In genomic region chr6:4418376-4418775, GRCm38 (mm10) we compare ENCODE assay signal across 11 mouse cellular contexts.
A peak's percentile ranks its signal among the peaks of the same experiment; 100 is the strongest.
DNase-seq lines count a peak whose midpoint lies in the region; ATAC-seq and TF ChIP-seq lines count a peak whose summit lies in the region.
"Had no signal": no experiment of that assay in that cellular context is flagged by ENCODE, and none has a peak within 500 bp of the region (broad histone marks: within the 10 kb centered on the region; RNA-seq: fewer than 3 reads in every experiment).

No protein-coding gene starts in this region.

- H3K36me3 ChIP-seq in heart, embryonic 13.5 days = no peaks in the 10 kb centered on the region
- no peaks in the 10 kb centered on the region for H3K36me3 ChIP-seq in kidney, embryonic 15.5 days
- no peaks in the 10 kb centered on the region for H3K36me3 ChIP-seq in kidney, adult 2 months (ENCODE audit: control insufficient read depth, insufficient read depth, low read length)
- H3K36me3 ChIP-seq in testis, adult 2 months (ENCODE audit: control insufficient read depth, insufficient read depth, low read length) = no peaks in the 10 kb centered on the region
- H3K36me3 ChIP-seq: midbrain, embryonic 15.5 days had no signal

- ATAC-seq in heart, embryonic 13.5 days (ENCODE audit: extremely low read depth, insufficient number of reproducible peaks, low FRiP score, low TSS enrichment) = no peak
- no peak for ATAC-seq in kidney, embryonic 15.5 days (replicated peaks; ENCODE audit: low FRiP score)

- no peaks in the 10 kb centered on the region for H3K9me3 ChIP-seq in heart, embryonic 13.5 days
- H3K9me3 ChIP-seq in kidney, embryonic 15.5 days (replicated peaks) = no peaks in the 10 kb centered on the region
- H3K9me3 ChIP-seq: midbrain, embryonic 15.5 days had no signal

- TF ChIP-seq POLR2A in kidney, adult 2 months (IDR thresholded peaks at IDR 0.05; ENCODE audit: low read depth, low read length) = no peak
- TF ChIP-seq POLR2A in testis, adult 2 months (IDR thresholded peaks at IDR 0.05; ENCODE audit: control insufficient read depth, low read depth, low read length) = no peak

- 59% methylated on average over 10 of the region's 10 CpGs for WGBS in heart, embryonic 13.5 days
- WGBS in kidney, embryonic 15.5 days = 26% methylated on average over 10 of the region's 10 CpGs
- WGBS in kidney, adult 2 months = 40% methylated on average over 10 of the region's 10 CpGs

- peak overlapping the region; percentile 60 for H3K27ac ChIP-seq in heart, embryonic 13.5 days (replicated peaks)
- H3K27ac ChIP-seq in kidney, embryonic 15.5 days = peak overlapping the region; percentile 45; the same call in 1 of the 2 replicates
- H3K27ac ChIP-seq in kidney, adult 2 months (ENCODE audit: insufficient read depth, low read depth, low read length) = no peak overlapping the region
- H3K27ac ChIP-seq in testis, adult 2 months (ENCODE audit: control insufficient read depth, insufficient read depth, low read depth, low read length) = peak overlapping the region; percentile 25; the same call in 1 of the 2 replicates
- H3K27ac ChIP-seq: midbrain, embryonic 15.5 days had no signal

- TF ChIP-seq CTCF in kidney, adult 2 months (conservative IDR thresholded peaks at IDR 0.05; ENCODE audit: insufficient read depth, insufficient read length, low read depth, low read length) = no peak
- no peak for TF ChIP-seq CTCF in testis, adult 2 months (IDR thresholded peaks at IDR 0.05; ENCODE audit: control insufficient read depth, insufficient read depth, insufficient replicate concordance, low read depth, low read length)

- H3K4me2 ChIP-seq in heart, embryonic 13.5 days = no peak overlapping the region
- 0 out of 2 replicates have a peak overlapping the region, but pooled peaks have one; percentile 2 for H3K4me2 ChIP-seq in kidney, embryonic 15.5 days
- H3K4me2 ChIP-seq: midbrain, embryonic 15.5 days had no signal

- H3K9ac ChIP-seq in heart, embryonic 13.5 days = no peak overlapping the region
- no peak overlapping the region for H3K9ac ChIP-seq in kidney, embryonic 15.5 days
- H3K9ac ChIP-seq: midbrain, embryonic 15.5 days had no signal

- no peak overlapping the region for H3K4me3 ChIP-seq in heart, embryonic 13.5 days
- H3K4me3 ChIP-seq in kidney, embryonic 15.5 days (replicated peaks) = no peak overlapping the region
- no peak overlapping the region for H3K4me3 ChIP-seq in kidney, adult 2 months (ENCODE audit: insufficient read depth, low read depth, low read length)
- H3K4me3 ChIP-seq in testis, adult 2 months (ENCODE audit: control insufficient read depth, low read depth, low read length) = no peak overlapping the region
- H3K4me3 ChIP-seq: midbrain, embryonic 15.5 days had no signal

- H3K4me1 ChIP-seq in heart, embryonic 13.5 days = peaks cover 21% of the 10 kb centered on the region
- H3K4me1 ChIP-seq in kidney, embryonic 15.5 days = peaks cover 10% of the 10 kb centered on the region
- H3K4me1 ChIP-seq in kidney, adult 2 months (ENCODE audit: control insufficient read depth, insufficient read depth, low read length) = no peaks in the 10 kb centered on the region
- 0 out of 2 replicates have a peak, but pooled peaks cover 2% of the 10 kb centered on the region for H3K4me1 ChIP-seq in testis, adult 2 months (ENCODE audit: control insufficient read depth, insufficient read depth, low read length)

- H3K27me3 ChIP-seq in heart, embryonic 13.5 days (replicated peaks) = no peaks in the 10 kb centered on the region
- H3K27me3 ChIP-seq in kidney, embryonic 15.5 days = no peaks in the 10 kb centered on the region
- no peaks in the 10 kb centered on the region for H3K27me3 ChIP-seq in kidney, adult 2 months (replicated peaks; ENCODE audit: control insufficient read depth, insufficient read depth, low read length)
- no peaks in the 10 kb centered on the region for H3K27me3 ChIP-seq in testis, adult 2 months (ENCODE audit: control insufficient read depth, insufficient read depth, low read length)
- H3K27me3 ChIP-seq: midbrain, embryonic 15.5 days had no signal

- no peak for DNase-seq in heart, adult 18-20 months
- no peak for DNase-seq in kidney, adult 2 months
- no peak for DNase-seq in testis, postnatal 14 days (ENCODE audit: low spot score)
- DNase-seq in cerebellum, postnatal 25 days = no peak
- no peak for DNase-seq in spleen, postnatal 36 days (ENCODE audit: low spot score in 2 of 2)
- DNase-seq: cerebellum, adult 11 months; thymus, postnatal 4 days had no signal
